Mouse (Mus musculus) kidney, postnatal 0 days (tissue): Measurements from ENCODE around the gene B9d2. TPM values are rescaled to one million over a fixed set of nuclear protein-coding genes. Genes with fewer than 3 reads are reported as not detected.

Source experiments
- ATAC-seq: fragments of 200-750 bp; cut with Nextera tagmentation; replicated peaks from 2 replicates; pipeline ENCODE4 v1.8.0; 2017; ENCODE audit warnings: low read depth, moderate number of reproducible peaks, moderate TSS enrichment, moderate library complexity; ENCODE audit not compliant: low FRiP score
- DNase-seq: peaks from one replicate; pipeline ENCODE4 v3.0.0-alpha.2; 2016; ENCODE audit warnings: low spot score
- H3K27ac ChIP-seq: fragments of 300-500 bp; sonication (generic); 2 replicates; pipeline ENCODE4 v1.5.1; 2014; ENCODE audit warnings: mild to moderate bottlenecking
- H3K27me3 ChIP-seq: fragments of 300-500 bp; sonication (generic); 2 replicates; pipeline ENCODE4 v1.6.1; 2014; ENCODE audit warnings: low read length, mixed read lengths; ENCODE audit not compliant: insufficient read depth
- H3K36me3 ChIP-seq: fragments of 300-500 bp; sonication (generic); 2 replicates; pipeline ENCODE4 v1.6.1; 2014; ENCODE audit warnings: low read length, mixed read lengths; ENCODE audit not compliant: insufficient read depth
- H3K4me1 ChIP-seq: fragments of 300-500 bp; sonication (generic); replicated peaks from 2 replicates; pipeline ENCODE4 v1.6.1; 2014; ENCODE audit warnings: antibody characterized with exemption, low read length, mixed read lengths; ENCODE audit not compliant: insufficient read depth
- H3K4me2 ChIP-seq: fragments of 300-500 bp; sonication (generic); 2 replicates; pipeline ENCODE4 v1.6.1; 2014; ENCODE audit warnings: mild to moderate bottlenecking, low read length, moderate library complexity, mixed read lengths
- H3K4me3 ChIP-seq: fragments of 300-500 bp; sonication (generic); replicated peaks from 2 replicates; pipeline ENCODE4 v1.5.1; 2014; ENCODE audit warnings: low read depth, low read length
- H3K9ac ChIP-seq: fragments of 300-500 bp; sonication (generic); 2 replicates; pipeline ENCODE4 v1.6.1; 2014; ENCODE audit warnings: low read depth, low read length
- H3K9me3 ChIP-seq: fragments of 300-500 bp; sonication (generic); replicated peaks from 2 replicates; pipeline ENCODE4 v1.6.1; 2016; ENCODE audit warnings: low read length, inconsistent platforms, mixed read lengths
- CTCF ChIP-seq: IDR thresholded peaks from 2 replicates; pipeline ENCODE4 v1.5.1; 2016; ENCODE audit warnings: antibody characterized with exemption, low read depth, mild to moderate bottlenecking, moderate library complexity
- WGBS: fragments of 180-500 bp; shearing (Covaris S2); extraction: QIAGEN DNeasy Blood & Tissue Kit; methylation state at CpG from one replicate; pipeline ENCODE4 v1.1.7; 2014; 5-methylcytosine and 5-hydroxymethylcytosine counted together
- polyA plus RNA-seq: library from polyadenylated mRNA; unstranded; fragments of >200 nt; fragmentation: Nextera tagmentation; extraction: Ambion mirVana; gene quantifications from 2 replicates; pipeline ENCODE4 v1.2.1, GENCODE M21; 2015

The B9d2 gene
- polyA plus RNA-seq, 1 experiment from 2014 or later = 31.4 TPM

- DNase-seq (no peak), ATAC-seq (no peak)
- Histone ChIP-seq H3K4me3 (no peak overlapping the region), H3K4me2 (no peak overlapping the region), H3K27me3 (no peaks in the 10 kb centered on the region), H3K4me1 (no peaks in the 10 kb centered on the region), H3K27ac (no peak overlapping the region), H3K9me3 (no peaks in the 10 kb centered on the region), H3K36me3 (peaks cover 11% of the 10 kb centered on the region; the same call in 1 of the 2 replicates), H3K9ac (no peak overlapping the region)
- no peak for TF ChIP-seq CTCF
- 69% methylated on average over 2 of the region's 2 CpGs for WGBS
These were observed 8.9 kb upstream of the B9d2 start for GRCm38 (mm10) chr7:25671686-25672085.

- H3K36me3 ChIP-seq = peaks cover 10% of the 10 kb centered on the region; the same call in 1 of the 2 replicates
- H3K27ac ChIP-seq = no peak overlapping the region
- no peak overlapping the region for H3K4me2 ChIP-seq
- H3K9ac ChIP-seq = no peak overlapping the region
- DNase-seq (no peak), ATAC-seq (no peak)
- H3K9me3 ChIP-seq = no peaks in the 10 kb centered on the region
- 57% methylated on average over 4 of the region's 4 CpGs for WGBS
- no peaks in the 10 kb centered on the region for H3K4me1 ChIP-seq
- 0 out of 2 replicates have a peak, but pooled peaks have one; percentile 12 for TF ChIP-seq CTCF
- H3K4me3 ChIP-seq = no peak overlapping the region
- no peaks in the 10 kb centered on the region for H3K27me3 ChIP-seq
These were observed 8.1 kb upstream of the B9d2 start for GRCm38 (mm10) chr7:25672442-25672841.

DNA sequence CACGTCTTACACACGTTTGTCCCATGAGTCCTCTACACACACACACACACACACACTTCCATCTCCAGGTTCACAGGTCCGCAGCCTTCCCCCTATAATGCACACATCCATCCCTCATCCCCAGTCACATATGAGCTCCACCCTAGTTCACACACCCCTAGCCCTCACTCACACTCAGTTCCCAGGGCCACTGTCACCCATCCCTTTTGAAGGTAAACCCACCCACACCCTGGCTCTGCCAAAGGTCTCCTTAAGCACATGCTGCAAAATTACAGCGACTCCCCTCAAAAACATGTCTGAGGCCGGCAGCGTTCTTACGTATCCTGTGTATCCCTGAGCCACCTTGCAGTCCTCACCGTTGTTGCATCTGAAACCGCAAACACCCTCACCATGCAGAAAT, 6.3 kb upstream of the B9d2 start:
- H3K27ac ChIP-seq = no peak overlapping the region
- no peak for TF ChIP-seq CTCF
- H3K27me3 ChIP-seq = no peaks in the 10 kb centered on the region
- no peaks in the 10 kb centered on the region for H3K9me3 ChIP-seq
- H3K4me2 ChIP-seq = 0 out of 2 replicates have a peak overlapping the region, but pooled peaks have one; percentile 58
- no peak overlapping the region for H3K9ac ChIP-seq
- H3K36me3 ChIP-seq = no peaks in the 10 kb centered on the region
- ATAC-seq (no peak), DNase-seq (no peak)
- no peak overlapping the region for H3K4me3 ChIP-seq
- WGBS = 25% methylated on average over 9 of the region's 9 CpGs
- H3K4me1 ChIP-seq = no peaks in the 10 kb centered on the region

- H3K9ac ChIP-seq = peak within 1 kb of the TSS; percentile 23; the same call in 1 of the 2 replicates
- H3K4me1 ChIP-seq = no peaks in the 10 kb centered on the region
- WGBS = 4% methylated on average over 29 of the region's 29 CpGs
- DNase-seq = no peak
- no peak for ATAC-seq
- H3K4me3 ChIP-seq = peak within 1 kb of the TSS; percentile 27
- H3K4me2 ChIP-seq = peak within 1 kb of the TSS; percentile 58
- H3K27ac ChIP-seq = no peak within 1 kb of the TSS
- no peaks in the 10 kb centered on the region for H3K36me3 ChIP-seq
- H3K27me3 ChIP-seq = no peaks in the 10 kb centered on the region
- TF ChIP-seq CTCF = no peak
- no peaks in the 10 kb centered on the region for H3K9me3 ChIP-seq
These were observed 5.8 kb upstream of the B9d2 start, which contains the start of gene Tmem91 for GRCm38 (mm10) chr7:25674719-25675300. Gene Tmem91, minus strand, starts transcription at chr7:25675166.

GRCm38 (mm10) chr7:25675405-25675804, 5.2 kb upstream of the B9d2 start:
- 50% methylated on average over 6 of the region's 6 CpGs for WGBS
- Histone ChIP-seq H3K36me3 (no peaks in the 10 kb centered on the region), H3K9me3 (no peaks in the 10 kb centered on the region), H3K4me2 (no peak overlapping the region; the same call in 1 of the 2 replicates), H3K4me3 (peak overlapping the region; percentile 27; the same call in 1 of the 2 replicates), H3K27ac (no peak overlapping the region), H3K27me3 (no peaks in the 10 kb centered on the region), H3K9ac (no peak overlapping the region), H3K4me1 (no peaks in the 10 kb centered on the region)
- TF ChIP-seq CTCF = no peak
- DNase-seq = no peak
- no peak for ATAC-seq

DNA sequence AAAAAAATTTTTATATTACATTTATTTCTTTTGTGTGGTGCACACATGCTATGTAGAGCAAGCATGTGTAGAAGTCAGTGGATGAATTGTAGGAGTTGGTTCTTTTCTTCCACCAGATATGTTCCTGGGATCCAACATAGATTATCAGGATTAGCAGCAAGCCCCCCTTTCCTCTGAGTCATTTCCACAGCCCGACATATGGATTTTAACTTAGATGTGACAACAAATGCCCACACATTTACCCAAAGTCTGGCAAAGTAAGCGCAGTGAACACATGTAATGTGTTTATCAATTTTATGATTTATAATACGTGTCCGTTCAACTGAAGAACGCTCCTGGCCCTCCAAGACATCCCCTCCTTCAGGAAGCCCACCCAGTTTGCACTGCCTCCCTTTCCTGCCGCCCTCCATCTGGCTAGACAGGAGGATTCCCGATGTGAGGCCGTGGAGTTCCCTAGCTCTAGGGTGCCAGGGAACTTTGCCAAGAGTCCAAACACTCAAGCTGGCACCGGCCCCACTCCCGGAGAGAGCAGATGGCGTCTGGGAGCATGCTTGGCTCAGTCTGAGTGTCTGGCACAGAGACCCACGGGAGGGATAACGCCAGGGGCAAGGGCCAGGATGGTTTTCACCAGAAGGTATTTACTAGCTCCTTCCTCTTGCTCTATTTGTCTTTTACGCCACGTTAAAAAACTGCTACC, 4.3 kb upstream of the B9d2 start:
- no peak overlapping the region for H3K4me3 ChIP-seq
- 0 out of 2 replicates have a peak, but pooled peaks cover 2% of the 10 kb centered on the region for H3K4me1 ChIP-seq
- no peaks in the 10 kb centered on the region for H3K36me3 ChIP-seq
- no peaks in the 10 kb centered on the region for H3K27me3 ChIP-seq
- 62% methylated on average over 15 of the region's 15 CpGs for WGBS
- DNase-seq = no peak
- no peak for ATAC-seq
- H3K27ac ChIP-seq = no peak overlapping the region
- no peak overlapping the region for H3K4me2 ChIP-seq
- no peak overlapping the region for H3K9ac ChIP-seq
- no peak for TF ChIP-seq CTCF
- H3K9me3 ChIP-seq = no peaks in the 10 kb centered on the region
